Mouse (Mus musculus) ES-Bruce4 (cell line): Measurements from ENCODE around the gene Spp1.

Experiments used
- CTCF ChIP-seq: IDR thresholded peaks from one replicate; pipeline ENCODE4 v1.8.1; 2011; ENCODE audit warnings: low read depth, low read length
- POLR2A ChIP-seq: IDR thresholded peaks from one replicate; pipeline ENCODE4 v1.8.1; 2011; ENCODE audit warnings: low read length; ENCODE audit not compliant: insufficient read depth

DNA sequence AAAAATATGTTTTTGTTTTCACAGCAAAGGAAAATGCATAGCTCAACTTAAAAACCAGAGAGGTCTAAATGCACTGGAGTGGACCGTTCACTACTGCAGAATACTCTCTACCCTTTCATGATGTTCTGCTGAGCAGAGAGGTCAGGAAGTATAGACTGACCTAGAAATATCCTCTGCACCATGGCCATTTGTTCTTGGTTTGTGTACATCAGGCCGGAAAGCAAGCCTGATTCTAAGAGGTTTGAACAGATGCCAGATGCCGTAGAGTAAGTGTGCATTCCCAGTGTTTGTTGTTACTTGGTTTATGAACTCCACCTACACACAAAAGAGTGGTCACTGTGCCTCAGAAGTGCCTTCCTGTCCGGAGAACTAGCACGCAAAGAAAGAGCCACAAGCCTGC, 48.0 kb upstream of the Spp1 start:
- no peak for TF ChIP-seq POLR2A
- no peak for TF ChIP-seq CTCF
